Mouse (Mus musculus): ENCODE results near the gene Esr1. TPM values are rescaled to one million over a fixed set of nuclear protein-coding genes. Genes with fewer than 3 reads are reported as not detected.
"Not testable (repeated sequence)": the region's sequence is repeated elsewhere in the genome, so short reads cannot be mapped to it uniquely, and the experiment has no call there.

Esr1 gene
- 10 to 100 TPM; 27.6 to 36.1 (median 30.4) TPM for total RNA-seq (2022)

DNA sequence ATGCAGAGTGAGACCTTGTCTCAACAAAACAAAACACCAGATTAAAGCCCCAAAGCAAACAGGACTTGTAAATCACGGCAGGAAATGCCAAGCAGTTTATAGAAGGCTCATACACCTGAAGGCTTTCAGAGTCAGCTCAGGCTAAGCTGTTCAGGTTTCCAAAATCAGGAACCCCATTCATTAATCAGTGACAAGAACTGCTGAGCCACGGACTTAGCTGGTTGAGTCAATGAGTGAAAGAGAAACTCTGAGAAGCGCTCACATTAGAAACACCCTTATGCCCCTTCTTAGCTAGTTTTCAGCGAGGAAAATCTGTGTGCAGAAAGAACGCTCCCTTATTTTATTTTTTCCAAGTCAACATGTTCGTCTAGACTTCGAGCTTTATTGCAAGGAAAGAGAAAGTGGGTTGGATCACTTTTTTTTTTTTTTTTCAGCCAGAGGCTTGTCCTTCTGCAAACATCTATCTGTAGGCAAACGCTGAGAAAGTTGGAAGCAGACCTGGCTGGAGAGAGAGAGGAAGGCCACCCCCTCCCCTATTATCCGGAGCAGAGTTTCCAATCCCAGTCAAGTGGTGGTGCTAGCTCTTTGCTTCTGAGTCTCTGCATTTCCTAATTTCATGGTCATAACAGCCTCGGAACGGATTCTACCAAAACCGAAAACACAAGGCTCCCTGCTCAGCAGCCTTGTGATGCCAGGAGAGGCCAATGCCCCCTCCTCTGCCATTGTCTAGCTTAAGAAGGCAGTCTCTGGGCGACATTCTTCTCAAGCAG lies at the start of gene Esr1:
Gene Esr1, plus strand, starts transcription at position 208 of the 770 bp plus-strand sequence.
- DNase-seq, result peak; percentile 30

DNA sequence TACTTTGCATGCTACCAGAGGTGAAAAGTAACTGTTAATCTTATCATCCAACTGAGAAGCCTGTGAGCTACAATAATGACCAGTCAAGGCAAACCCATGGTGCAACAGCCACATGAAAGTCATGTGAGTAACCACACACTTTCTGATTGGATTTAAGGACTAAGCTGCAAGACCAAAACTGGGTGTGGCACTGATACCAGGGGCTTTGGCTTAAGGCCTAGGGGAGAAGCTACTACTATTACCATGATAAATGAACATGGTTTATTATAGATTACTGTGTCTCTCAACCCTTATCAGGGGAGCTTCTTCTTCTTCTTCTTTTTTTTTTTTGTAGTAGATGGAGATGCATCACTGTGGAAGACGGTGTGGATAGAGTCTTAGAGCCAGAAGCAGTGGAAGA lies 46.2 kb upstream of the Esr1 start:
- no peak for DNase-seq

- no peak for DNase-seq
Measured at GRCm38 (mm10) chr10:4570778-4571177, 40.6 kb upstream of the Esr1 start.

- DNase-seq, result no peak
Measured at GRCm38 (mm10) chr10:4571304-4571703, 40.1 kb upstream of the Esr1 start.

GRCm38 (mm10) chr10:4581905-4582304 lies 29.5 kb upstream of the Esr1 start:
- DNase-seq, result no peak

- peak; percentile 61 for DNase-seq
Measured at GRCm38 (mm10) chr10:4586691-4587090, 24.7 kb upstream of the Esr1 start.

DNA sequence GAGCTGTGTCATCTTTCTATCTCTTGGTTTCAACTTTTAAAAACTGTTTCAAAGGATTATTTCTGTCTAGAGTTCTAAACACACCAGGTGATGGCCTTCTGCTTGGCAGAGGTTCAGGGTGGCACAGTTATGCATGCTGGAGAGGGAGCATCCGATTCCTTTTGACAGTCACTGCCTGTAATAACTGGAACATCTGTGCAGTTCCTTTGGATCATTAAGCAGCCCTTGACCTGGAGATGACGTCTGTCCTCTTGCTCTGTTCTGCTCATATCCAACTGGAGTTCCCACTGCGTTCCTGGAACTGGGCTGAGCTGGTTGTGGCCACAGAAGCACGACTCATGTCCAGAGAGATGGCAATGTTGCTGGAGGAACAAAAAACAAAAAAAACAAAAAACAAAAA lies 21.8 kb upstream of the Esr1 start:
- DNase-seq, result no peak

- DNase-seq, result no peak
Measured at GRCm38 (mm10) chr10:4590956-4591355, 20.4 kb upstream of the Esr1 start.

- DNase-seq, result no peak
Measured at GRCm38 (mm10) chr10:4593828-4594227, 17.6 kb upstream of the Esr1 start.

DNA sequence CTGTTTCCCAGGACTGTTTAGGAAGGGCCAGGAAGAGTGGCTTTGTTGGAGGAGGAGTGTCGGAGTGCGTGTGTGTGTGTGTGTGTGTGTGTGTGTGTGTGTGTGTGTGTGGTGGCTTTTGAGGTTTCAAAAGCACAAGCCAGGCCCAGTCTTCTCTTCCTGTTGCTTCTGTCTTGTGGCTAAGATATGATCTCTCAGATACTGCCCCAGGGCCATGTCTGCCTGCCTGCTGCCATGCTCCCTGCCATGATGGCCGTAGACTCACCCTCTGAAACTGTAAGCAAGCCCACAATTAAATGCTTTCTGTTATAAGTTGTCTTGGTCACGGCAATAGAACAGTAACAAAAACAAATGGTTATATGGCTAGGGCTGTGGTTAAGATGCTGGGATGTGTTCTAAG lies 14.2 kb upstream of the Esr1 start:
- no peak for DNase-seq

DNA sequence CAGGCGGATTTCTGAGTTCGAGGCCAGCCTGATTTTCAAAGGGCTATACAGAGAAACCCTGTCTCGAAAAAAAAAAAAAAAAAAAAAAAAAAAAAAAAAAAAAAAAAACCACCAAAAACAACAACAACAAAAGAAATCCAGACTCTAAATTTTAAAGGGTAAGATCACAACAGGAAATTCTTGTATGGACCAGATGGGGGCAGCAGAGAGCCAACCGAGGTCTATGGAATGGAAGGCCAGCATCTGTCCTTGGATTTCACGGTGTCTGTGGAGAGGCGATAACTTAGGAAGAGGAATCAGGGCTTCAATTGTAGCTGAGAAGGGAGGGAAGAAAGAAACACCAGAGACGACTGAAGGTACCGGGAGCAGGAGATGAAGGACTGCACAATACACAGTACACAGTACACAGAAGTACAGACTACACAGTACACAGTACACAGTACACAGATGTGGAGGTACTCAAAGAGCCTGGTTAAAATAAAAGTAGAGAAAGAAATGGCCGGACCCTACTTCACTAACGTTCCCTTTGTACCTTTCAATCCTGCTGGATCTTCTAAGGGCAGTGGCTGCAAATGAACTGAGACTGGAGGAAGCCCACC lies 13.1 kb upstream of the Esr1 start:
- DNase-seq, result peak; percentile 50

DNA sequence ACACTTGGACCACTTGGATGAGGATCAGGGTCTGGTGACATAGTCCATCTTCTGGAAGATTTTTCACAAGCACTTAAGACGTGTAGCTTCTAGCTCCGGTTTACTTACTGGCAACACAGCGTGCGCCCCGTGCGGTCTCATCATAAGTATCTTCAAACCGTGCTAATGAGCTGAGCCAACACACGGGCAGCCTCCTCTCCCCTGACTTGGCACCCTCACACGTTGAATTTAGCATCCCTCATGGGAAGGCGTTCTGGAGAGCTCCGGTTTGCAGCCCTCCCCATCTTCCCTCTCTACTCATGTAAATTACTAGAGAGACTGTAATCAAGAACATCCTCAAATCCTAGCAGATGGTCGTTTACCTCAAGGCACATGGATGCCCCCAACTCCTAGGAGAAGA lies 12.5 kb upstream of the Esr1 start:
- DNase-seq, result no peak

DNA sequence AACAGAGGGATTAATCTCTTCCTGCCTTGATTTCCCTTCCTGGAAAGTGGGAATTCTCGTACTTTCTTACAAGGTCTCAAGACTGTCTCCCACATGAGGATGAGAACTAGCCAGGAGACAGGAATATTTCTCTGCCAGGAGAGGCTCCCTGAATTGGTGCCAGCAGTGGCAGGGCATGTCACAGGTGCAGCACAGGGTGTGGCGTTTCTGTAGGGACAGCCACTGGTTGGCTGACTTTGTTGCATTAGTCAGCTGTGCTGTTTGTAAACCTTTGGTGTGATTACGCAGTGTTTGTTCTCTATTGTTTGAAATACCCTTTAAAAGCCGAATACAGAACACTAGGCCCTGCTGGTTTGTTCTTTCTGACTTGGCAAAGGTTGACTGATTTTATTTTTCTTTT lies 11.8 kb upstream of the Esr1 start:
- DNase-seq, result no peak

DNA sequence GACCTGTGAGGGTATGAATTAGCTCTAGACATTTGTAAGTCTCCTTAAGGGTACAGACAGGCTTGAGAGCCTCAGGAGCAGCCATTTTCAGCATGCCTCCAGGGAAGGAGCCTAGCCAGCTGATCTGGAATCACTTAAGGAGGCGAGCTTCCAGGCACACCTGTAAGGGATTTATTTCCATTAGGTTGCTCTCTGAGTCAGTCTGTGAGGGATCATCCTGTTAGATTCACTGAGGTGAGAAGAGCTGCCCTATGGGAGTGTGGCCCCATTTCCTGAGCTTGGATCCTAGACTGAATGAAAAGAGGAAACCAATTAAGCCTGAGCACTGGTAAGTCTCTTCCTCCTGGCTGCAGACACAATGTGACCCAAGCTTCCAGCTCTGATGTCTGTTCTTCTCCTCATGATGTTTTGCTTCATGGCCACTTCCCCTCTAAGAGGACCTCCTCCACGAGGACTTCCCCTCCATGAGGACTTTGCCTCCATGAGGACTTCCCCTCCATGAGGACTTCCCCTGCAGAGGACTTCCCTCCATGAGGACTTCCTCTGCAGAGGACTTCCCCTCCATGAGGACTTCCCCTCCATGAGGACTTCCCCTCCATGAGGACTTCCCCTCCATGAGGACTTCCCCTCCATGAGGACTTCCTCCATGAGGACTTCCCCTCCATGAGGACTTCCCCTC lies 10.5 kb upstream of the Esr1 start:
- DNase-seq, result no peak

DNA sequence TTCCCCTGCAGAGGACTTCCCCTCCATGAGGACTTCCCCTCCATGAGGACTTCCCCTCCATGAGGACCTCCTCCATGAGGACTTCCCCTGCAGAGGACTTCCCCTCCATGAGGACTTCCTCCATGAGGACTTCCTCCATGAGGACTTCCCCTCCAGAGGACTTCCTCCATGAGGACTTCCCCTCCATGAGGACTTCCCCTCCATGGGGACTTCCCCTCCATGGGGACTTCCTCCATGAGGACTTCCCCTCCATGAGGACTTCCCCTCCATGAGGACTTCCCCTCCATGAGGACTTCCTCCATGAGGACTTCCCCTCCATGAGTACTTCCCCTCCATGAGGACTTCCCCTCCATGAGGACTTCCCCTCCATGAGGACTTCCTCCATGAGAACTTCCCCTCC lies 9.8 kb upstream of the Esr1 start:
- DNase-seq, result not testable (repeated sequence)

- no peak for DNase-seq
Measured at GRCm38 (mm10) chr10:4602466-4602865, 8.9 kb upstream of the Esr1 start.

GRCm38 (mm10) chr10:4604527-4605209 lies 6.7 kb upstream of the Esr1 start:
- DNase-seq, result peak; percentile 29

DNA sequence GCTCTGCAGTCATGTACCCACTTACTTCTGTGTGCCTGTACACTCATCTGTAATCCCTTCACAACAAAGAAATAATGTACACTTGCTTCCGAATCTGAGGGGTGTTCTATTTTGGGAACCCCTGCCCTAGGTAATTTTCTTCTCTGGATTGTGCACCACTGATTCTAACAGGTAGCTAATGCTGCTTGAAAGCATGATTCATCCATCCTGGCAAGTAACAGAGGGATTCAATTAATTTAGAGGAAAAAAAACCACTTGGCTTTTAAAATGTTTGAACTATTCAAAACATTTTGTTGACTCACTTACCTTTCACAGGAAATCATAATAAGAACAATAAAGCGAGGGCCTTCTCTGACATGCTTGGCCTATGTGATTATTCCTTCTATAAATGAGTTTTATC lies 1.2 kb upstream of the Esr1 start:
- no peak for DNase-seq

- peak; percentile 45 for DNase-seq
Measured at GRCm38 (mm10) chr10:4612313-4613036, 1.1 kb downstream of the Esr1 start.

GRCm38 (mm10) chr10:4618026-4618425 lies 6.6 kb downstream of the Esr1 start:
- DNase-seq, result peak; percentile 49

GRCm38 (mm10) chr10:4618686-4619085 lies 7.3 kb downstream of the Esr1 start:
- DNase-seq, result peak; percentile 55

- not testable (repeated sequence) for DNase-seq
Measured at GRCm38 (mm10) chr10:4619426-4619825, 8.0 kb downstream of the Esr1 start.
